Mouse (Mus musculus): ENCODE results near the gene C2cd3. TPM values are rescaled to one million over a fixed set of nuclear protein-coding genes. Genes with fewer than 3 reads are reported as not detected.

The C2cd3 gene
- total and polyA plus RNA-seq, 3 experiments = 8.5 to 23.5 TPM; not detected in 1

DNA sequence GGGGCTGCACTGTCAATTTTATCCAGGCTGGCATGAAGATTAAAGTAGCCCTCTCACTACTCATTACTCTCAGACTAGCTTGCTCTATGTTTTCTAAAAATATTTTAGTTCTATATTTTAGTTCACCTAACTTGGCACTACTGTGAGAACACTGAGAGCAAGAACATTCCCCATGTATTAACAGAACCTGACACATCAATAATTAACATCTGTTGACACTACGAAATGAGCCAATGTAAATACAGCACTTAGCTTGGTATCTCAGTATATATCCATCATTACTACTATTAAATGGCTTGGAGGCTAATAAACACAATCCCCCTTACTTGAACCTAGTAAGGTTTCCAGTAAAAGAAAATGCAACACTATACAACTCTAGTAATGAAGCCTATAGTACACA lies 15.3 kb upstream of the C2cd3 start:
- peaks cover 0 to 6% of the 10 kb centered on the region in 2 experiments; a peak in 2 of 4 replicates for H3K36me3 ChIP-seq (ENCODE audit: control insufficient read depth in 1 of 2, insufficient read depth in 2 of 2, low read length in 2 of 2)
- no peaks in the 10 kb centered on the region for H3K9me3 ChIP-seq (replicated peaks; ENCODE audit: insufficient read depth, low read length)
- no peaks in the 10 kb centered on the region for H3K27me3 ChIP-seq (ENCODE audit: control insufficient read depth in 1 of 2, insufficient read depth in 2 of 2, low read length in 2 of 2)
- DNase-seq (ENCODE audit: low read depth, low spot score) = no peak
- no peak overlapping the region for H3K9ac ChIP-seq (ENCODE audit: control insufficient read depth, low read depth, low read length, poor library complexity, severe bottlenecking)
- no peak overlapping the region for H3K4me3 ChIP-seq (ENCODE audit: control insufficient read depth in 1 of 2, insufficient read depth in 1 of 2, low read depth in 2 of 2, low read length in 2 of 2)
- TF ChIP-seq ELF1 (IDR thresholded peaks at IDR 0.05; ENCODE audit: low read depth, low read length) = no peak
- TF ChIP-seq ZC3H11A (IDR thresholded peaks at IDR 0.05; ENCODE audit: low read depth, low read length) = no peak
- no peaks in the 10 kb centered on the region for H3K4me1 ChIP-seq (ENCODE audit: control insufficient read depth in 1 of 2, insufficient read depth in 2 of 2, low read length in 2 of 2)
- H3K79me2 ChIP-seq (ENCODE audit: control insufficient read depth, insufficient read depth, low read length, poor library complexity) = no peaks in the 10 kb centered on the region
- H3K27ac ChIP-seq (ENCODE audit: control insufficient read depth, low read depth, low read length) = no peak overlapping the region

- Histone ChIP-seq H3K36me3 (ENCODE audit: control insufficient read depth in 1 of 2, insufficient read depth in 2 of 2, low read length in 2 of 2) (peaks cover 0 to 4% of the 10 kb centered on the region in 2 experiments; a peak in 2 of 4 replicates), H3K27ac (ENCODE audit: control insufficient read depth, low read depth, low read length) (no peak overlapping the region), H3K9ac (ENCODE audit: control insufficient read depth, low read depth, low read length, poor library complexity, severe bottlenecking) (no peak overlapping the region), H3K9me3 (replicated peaks; ENCODE audit: insufficient read depth, low read length) (no peaks in the 10 kb centered on the region), H3K4me3 (ENCODE audit: control insufficient read depth in 1 of 2, insufficient read depth in 1 of 2, low read depth in 2 of 2, low read length in 2 of 2) (no peak overlapping the region), H3K27me3 (ENCODE audit: control insufficient read depth in 1 of 2, insufficient read depth in 2 of 2, low read length in 2 of 2) (no peaks in the 10 kb centered on the region), H3K4me1 (ENCODE audit: control insufficient read depth in 1 of 2, insufficient read depth in 2 of 2, low read length in 2 of 2) (no peaks in the 10 kb centered on the region), H3K79me2 (ENCODE audit: control insufficient read depth, insufficient read depth, low read length, poor library complexity) (no peaks in the 10 kb centered on the region)
- TF ChIP-seq ZC3H11A (IDR thresholded peaks at IDR 0.05; ENCODE audit: low read depth, low read length) (no peak), MAX (IDR thresholded peaks at IDR 0.05; ENCODE audit: low read length) (no peak), TAL1 (IDR thresholded peaks at IDR 0.05; ENCODE audit: low read length) (no peak), RCOR1 (IDR thresholded peaks at IDR 0.05; ENCODE audit: low read depth, low read length) (no peak), MXI1 (IDR thresholded peaks at IDR 0.05; ENCODE audit: low read depth, low read length) (no peak), USF1 (IDR thresholded peaks at IDR 0.05; ENCODE audit: low read depth, low read length) (no peak), ZMIZ1 (IDR thresholded peaks at IDR 0.05; ENCODE audit: low read depth, low read length) (no peak), POLR2AphosphoS2 (IDR thresholded peaks at IDR 0.05; ENCODE audit: low read length) (no peak)
- no peak for DNase-seq (ENCODE audit: low read depth, low spot score)
These were observed 14.2 kb upstream of the C2cd3 start for GRCm38 (mm10) chr7:100357856-100358255.

DNA sequence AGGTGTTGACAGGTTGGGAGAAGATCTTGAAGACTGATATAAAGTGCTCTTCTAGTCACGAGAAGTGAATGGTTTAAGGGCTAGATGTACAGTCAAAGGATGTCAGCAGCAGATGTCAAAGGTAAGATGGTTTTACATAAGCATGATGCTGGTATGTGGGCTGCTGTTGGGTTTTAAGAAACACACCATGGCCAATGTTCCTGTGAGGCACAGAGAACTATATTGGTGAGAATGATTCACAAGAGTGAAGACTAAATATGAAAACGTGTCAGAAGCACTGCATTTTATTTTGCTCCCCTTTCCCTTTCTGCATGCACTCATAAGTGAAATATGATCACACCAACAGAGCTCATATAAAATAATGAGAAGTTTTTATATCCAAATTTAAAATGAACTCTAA lies 8.9 kb upstream of the C2cd3 start:
- Histone ChIP-seq H3K27me3 (ENCODE audit: control insufficient read depth in 1 of 2, insufficient read depth in 2 of 2, low read length in 2 of 2) (no peaks in the 10 kb centered on the region), H3K36me3 (ENCODE audit: control insufficient read depth in 1 of 2, insufficient read depth in 2 of 2, low read length in 2 of 2) (peaks cover 5 to 14% of the 10 kb centered on the region in 2 experiments; a peak in 3 of 4 replicates), H3K79me2 (ENCODE audit: control insufficient read depth, insufficient read depth, low read length, poor library complexity) (peaks cover 4% of the 10 kb centered on the region; the same call in 1 of the 2 replicates), H3K9me3 (replicated peaks; ENCODE audit: insufficient read depth, low read length) (no peaks in the 10 kb centered on the region), H3K4me3 (ENCODE audit: control insufficient read depth in 1 of 2, insufficient read depth in 1 of 2, low read depth in 2 of 2, low read length in 2 of 2) (no peak overlapping the region), H3K9ac (ENCODE audit: control insufficient read depth, low read depth, low read length, poor library complexity, severe bottlenecking) (no peak overlapping the region), H3K27ac (ENCODE audit: control insufficient read depth, low read depth, low read length) (no peak overlapping the region), H3K4me1 (ENCODE audit: control insufficient read depth in 1 of 2, insufficient read depth in 2 of 2, low read length in 2 of 2) (peaks cover 3 to 6% of the 10 kb centered on the region in 2 experiments)
- DNase-seq (ENCODE audit: low read depth, low spot score) = no peak
- TF ChIP-seq ZMIZ1 (IDR thresholded peaks at IDR 0.05; ENCODE audit: low read depth, low read length) = no peak
- no peak for TF ChIP-seq TAL1 (IDR thresholded peaks at IDR 0.05; ENCODE audit: low read length)
- TF ChIP-seq JUND (IDR thresholded peaks at IDR 0.05; ENCODE audit: low read depth, low read length) = no peak
